Mouse (Mus musculus) liver, adult 2 months (tissue): Measurements from ENCODE around the gene Nav2. TPM values are rescaled to one million over a fixed set of nuclear protein-coding genes. Genes with fewer than 3 reads are reported as not detected.

Experiments used
- DNase-seq: peaks from one replicate; pipeline ENCODE4 v3.0.0-alpha.2; 2011; ENCODE audit warnings: low read depth, low spot score; ENCODE audit errors: extremely low read depth
- H3K27ac ChIP-seq: fragments of 200-500 bp; replicated peaks from 2 replicates; pipeline ENCODE4 v1.5.1; 2012; ENCODE audit warnings: low read depth, mild to moderate bottlenecking, control low read depth, inconsistent platforms, low read length; ENCODE audit not compliant: insufficient read depth
- H3K27me3 ChIP-seq: fragments of 200-500 bp; 2 replicates; pipeline ENCODE4 v1.6.1; 2012; ENCODE audit warnings: mild to moderate bottlenecking, moderate library complexity, low read length, inconsistent platforms; ENCODE audit not compliant: control insufficient read depth, insufficient read depth
- H3K36me3 ChIP-seq: fragments of 200-500 bp; 2 replicates; pipeline ENCODE4 v1.6.1; 2012; ENCODE audit warnings: low read length, inconsistent platforms; ENCODE audit not compliant: control insufficient read depth, insufficient read depth
- H3K4me1 ChIP-seq: fragments of 200-500 bp; 2 replicates; pipeline ENCODE4 v1.6.1; 2011; ENCODE audit warnings: low read length; ENCODE audit not compliant: control insufficient read depth, insufficient read depth
- H3K4me3 ChIP-seq: fragments of 200-500 bp; 2 replicates; pipeline ENCODE4 v1.5.1; 2011; ENCODE audit warnings: low read depth, mild to moderate bottlenecking, control low read depth, low read length, moderate library complexity; ENCODE audit not compliant: insufficient read depth
- H3K79me2 ChIP-seq: fragments of 200-500 bp; 2 replicates; pipeline ENCODE4 v1.6.1; 2012; ENCODE audit warnings: inconsistent platforms, mild to moderate bottlenecking, low read length, moderate library complexity; ENCODE audit not compliant: control insufficient read depth, insufficient read depth
- H3K9ac ChIP-seq: fragments of 200-500 bp; 2 replicates; pipeline ENCODE4 v1.6.1; 2012; ENCODE audit warnings: low read depth, mild to moderate bottlenecking, control low read depth, inconsistent platforms, low read length
- CTCF ChIP-seq: fragments of 200-500 bp; IDR thresholded peaks from 2 replicates; pipeline ENCODE4 v1.5.1; 2011; ENCODE audit warnings: low read depth, low read length, control low read depth
- POLR2A ChIP-seq: fragments of 200-500 bp; IDR thresholded peaks from 2 replicates; pipeline ENCODE4 v1.6.1; 2011; ENCODE audit warnings: low read length, control low read depth; ENCODE audit not compliant: insufficient read depth; ENCODE audit errors: extremely low read depth
- WGBS: fragments of 180-500 bp; shearing (Covaris S2); methylation state at CpG from one replicate; pipeline ENCODE4 v1.1.7; 2018; 5-methylcytosine and 5-hydroxymethylcytosine counted together
- polyA plus RNA-seq: library from polyadenylated mRNA; depleted of rRNA; stranded (reverse); fragments of >200 nt; gene quantifications from 2 replicates; pipeline ENCODE4 v1.2.3, GENCODE M21; 2012
- total RNA-seq: library from RNA; depleted of rRNA; stranded (reverse); fragments of >200 nt; gene quantifications from 2 replicates; pipeline ENCODE4 v1.2.3, GENCODE M21; 2014

Gene Nav2
- total and polyA plus RNA-seq, 2 experiments: 11.1 to 17.6 TPM

- Histone ChIP-seq H3K9ac (no peak overlapping the region), H3K4me1 (no peaks in the 10 kb centered on the region), H3K4me3 (no peak overlapping the region), H3K36me3 (no peaks in the 10 kb centered on the region), H3K27ac (no peak overlapping the region), H3K79me2 (no peaks in the 10 kb centered on the region), H3K27me3 (no peaks in the 10 kb centered on the region)
- no peak for TF ChIP-seq POLR2A
- no peak for TF ChIP-seq CTCF
- no peak for DNase-seq
- 92% methylated on average over 1 of the region's 1 CpGs for WGBS
These were observed 464.7 kb downstream of the Nav2 start for GRCm38 (mm10) chr7:49373173-49373572.

- Histone ChIP-seq H3K4me1 (no peaks in the 10 kb centered on the region), H3K4me3 (no peak overlapping the region), H3K9ac (no peak overlapping the region), H3K79me2 (no peaks in the 10 kb centered on the region), H3K27me3 (no peaks in the 10 kb centered on the region), H3K27ac (no peak overlapping the region), H3K36me3 (no peaks in the 10 kb centered on the region)
- 98% methylated on average over 3 of the region's 3 CpGs for WGBS
- TF ChIP-seq POLR2A (no peak), CTCF (no peak)
- no peak for DNase-seq
These were observed 465.1 kb downstream of the Nav2 start for GRCm38 (mm10) chr7:49373661-49374060.

- WGBS: 37% methylated on average over 9 of the region's 9 CpGs
- no peak overlapping the region for H3K9ac ChIP-seq
- H3K27me3 ChIP-seq: no peaks in the 10 kb centered on the region
- H3K79me2 ChIP-seq: no peaks in the 10 kb centered on the region
- DNase-seq: no peak
- TF ChIP-seq CTCF (no peak), POLR2A (no peak)
- no peak overlapping the region for H3K27ac ChIP-seq
- H3K36me3 ChIP-seq: no peaks in the 10 kb centered on the region
- no peak overlapping the region for H3K4me3 ChIP-seq
- H3K4me1 ChIP-seq: no peaks in the 10 kb centered on the region
These were observed 467.0 kb downstream of the Nav2 start for GRCm38 (mm10) chr7:49375499-49375974.

GRCm38 (mm10) chr7:49378608-49379007, 470.1 kb downstream of the Nav2 start:
- H3K27me3 ChIP-seq: no peaks in the 10 kb centered on the region
- H3K79me2 ChIP-seq: no peaks in the 10 kb centered on the region
- no peaks in the 10 kb centered on the region for H3K4me1 ChIP-seq
- WGBS: 87% methylated on average over 5 of the region's 5 CpGs
- TF ChIP-seq POLR2A: no peak
- TF ChIP-seq CTCF: no peak
- H3K9ac ChIP-seq: no peak overlapping the region
- no peak overlapping the region for H3K4me3 ChIP-seq
- no peaks in the 10 kb centered on the region for H3K36me3 ChIP-seq
- H3K27ac ChIP-seq: no peak overlapping the region
- no peak for DNase-seq

- no peaks in the 10 kb centered on the region for H3K4me1 ChIP-seq
- DNase-seq: no peak
- H3K4me3 ChIP-seq: no peak overlapping the region
- H3K79me2 ChIP-seq: no peaks in the 10 kb centered on the region
- H3K27me3 ChIP-seq: no peaks in the 10 kb centered on the region
- H3K36me3 ChIP-seq: no peaks in the 10 kb centered on the region
- WGBS: 96% methylated on average over 9 of the region's 9 CpGs
- TF ChIP-seq POLR2A (no peak), CTCF (no peak)
- H3K9ac ChIP-seq: no peak overlapping the region
- H3K27ac ChIP-seq: no peak overlapping the region
These were observed 472.4 kb downstream of the Nav2 start for GRCm38 (mm10) chr7:49380940-49381339.

DNA sequence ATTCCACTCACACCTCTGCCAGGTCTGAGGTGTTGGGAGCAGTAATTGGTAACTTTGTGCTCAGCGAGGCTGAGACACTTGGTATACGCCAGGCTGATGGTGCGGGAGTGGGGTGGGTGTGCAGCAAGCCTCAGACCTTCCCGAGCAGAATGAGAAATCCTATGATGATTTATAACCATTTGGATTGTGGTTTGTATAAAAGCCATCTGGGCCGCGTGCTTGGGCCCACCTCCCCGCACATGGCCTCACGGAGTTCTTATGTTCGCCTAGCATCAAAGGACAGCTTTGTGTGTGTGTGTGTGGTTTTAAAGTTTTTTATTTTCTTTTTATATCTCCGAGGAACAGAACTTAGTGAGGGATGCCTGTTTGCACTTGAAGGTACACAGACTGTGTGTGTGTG, 474.4 kb downstream of the Nav2 start:
- Histone ChIP-seq H3K27me3 (no peaks in the 10 kb centered on the region), H3K4me1 (peaks cover 10% of the 10 kb centered on the region), H3K79me2 (0 out of 2 replicates have a peak, but pooled peaks cover 3% of the 10 kb centered on the region), H3K27ac (no peak overlapping the region), H3K36me3 (no peaks in the 10 kb centered on the region), H3K4me3 (no peak overlapping the region), H3K9ac (no peak overlapping the region)
- TF ChIP-seq CTCF (no peak), POLR2A (no peak)
- 90% methylated on average over 10 of the region's 10 CpGs for WGBS
- DNase-seq: no peak
